Mouse (Mus musculus): ENCODE measurements at regions not wholly inside any gene's neighbourhood (a gene's known extent, or its start where the extent isn't known, plus 50 kb on each side); places are given as distances from the start of the nearest gene placed in this dataset.

GRCm38 (mm10) chr4:32074399-32075296 lies 110.8 kb downstream of the Map3k7 start:
- no peak for DNase-seq (ENCODE audit: low read depth)

GRCm38 (mm10) chr4:32076391-32076925 lies 112.6 kb downstream of the Map3k7 start:
- DNase-seq (ENCODE audit: low read depth) = no peak

GRCm38 (mm10) chr4:32083456-32083855 lies 119.6 kb downstream of the Map3k7 start:
- no peak for DNase-seq (ENCODE audit: low read depth)

GRCm38 (mm10) chr4:32084250-32084869 lies 120.5 kb downstream of the Map3k7 start:
- DNase-seq (ENCODE audit: low read depth) = no peak

GRCm38 (mm10) chr4:32085040-32085439 lies 121.1 kb downstream of the Map3k7 start:
- DNase-seq (ENCODE audit: low read depth) = no peak

GRCm38 (mm10) chr4:32091086-32091485 lies 127.2 kb downstream of the Map3k7 start:
- no peak for DNase-seq (ENCODE audit: low read depth)

- DNase-seq (ENCODE audit: low read depth) = no peak
Observed at GRCm38 (mm10) chr4:32092320-32093041, 128.6 kb downstream of the Map3k7 start.

- DNase-seq (ENCODE audit: low read depth) = no peak
Observed at GRCm38 (mm10) chr4:32098233-32098632, 134.3 kb downstream of the Map3k7 start.

- no peak for DNase-seq (ENCODE audit: low read depth)
Observed at GRCm38 (mm10) chr4:32101002-32101401, 137.1 kb downstream of the Map3k7 start.

GRCm38 (mm10) chr4:32106664-32107171 lies 131.9 kb upstream of the Bach2 start:
- DNase-seq (ENCODE audit: low read depth) = no peak

GRCm38 (mm10) chr4:32122320-32122719 lies 116.3 kb upstream of the Bach2 start:
- no peak for DNase-seq (ENCODE audit: low read depth)

GRCm38 (mm10) chr4:32126828-32127227 lies 111.8 kb upstream of the Bach2 start:
- peak; percentile 42 for DNase-seq (ENCODE audit: low read depth)

GRCm38 (mm10) chr4:32130594-32130993 lies 108.0 kb upstream of the Bach2 start:
- no peak for DNase-seq (ENCODE audit: low read depth)

- no peak for DNase-seq (ENCODE audit: low read depth)
Observed at GRCm38 (mm10) chr4:32131819-32132218, 106.8 kb upstream of the Bach2 start.

GRCm38 (mm10) chr4:32136151-32136550 lies 102.5 kb upstream of the Bach2 start:
- DNase-seq (ENCODE audit: low read depth) = no peak

GRCm38 (mm10) chr4:32137243-32137642 lies 101.4 kb upstream of the Bach2 start:
- DNase-seq (ENCODE audit: low read depth) = no peak

GRCm38 (mm10) chr4:32137966-32138365 lies 100.6 kb upstream of the Bach2 start:
- no peak for DNase-seq (ENCODE audit: low read depth)

GRCm38 (mm10) chr4:32139586-32139985 lies 99.0 kb upstream of the Bach2 start:
- no peak for DNase-seq (ENCODE audit: low read depth)

- DNase-seq (ENCODE audit: low read depth) = no peak
Observed at GRCm38 (mm10) chr4:32140068-32140467, 98.5 kb upstream of the Bach2 start.

GRCm38 (mm10) chr4:32142198-32142597 lies 96.4 kb upstream of the Bach2 start:
- DNase-seq (ENCODE audit: low read depth) = no peak

- no peak for DNase-seq (ENCODE audit: low read depth)
Observed at GRCm38 (mm10) chr4:32147146-32147545, 91.5 kb upstream of the Bach2 start.

- DNase-seq (ENCODE audit: low read depth) = peak; percentile 87
Observed at GRCm38 (mm10) chr4:32148597-32148996, 90.0 kb upstream of the Bach2 start.

All from naive thymus-derived CD4-positive, alpha-beta T cell, adult 2 months (primary cell).